Mouse (Mus musculus) heart, adult 11 months (tissue): ENCODE data around the gene Cadm4.

ENCODE experiments used
- DNase-seq: peaks from one replicate; pipeline ENCODE4 v3.0.0; 2022

The Cadm4 gene

DNA sequence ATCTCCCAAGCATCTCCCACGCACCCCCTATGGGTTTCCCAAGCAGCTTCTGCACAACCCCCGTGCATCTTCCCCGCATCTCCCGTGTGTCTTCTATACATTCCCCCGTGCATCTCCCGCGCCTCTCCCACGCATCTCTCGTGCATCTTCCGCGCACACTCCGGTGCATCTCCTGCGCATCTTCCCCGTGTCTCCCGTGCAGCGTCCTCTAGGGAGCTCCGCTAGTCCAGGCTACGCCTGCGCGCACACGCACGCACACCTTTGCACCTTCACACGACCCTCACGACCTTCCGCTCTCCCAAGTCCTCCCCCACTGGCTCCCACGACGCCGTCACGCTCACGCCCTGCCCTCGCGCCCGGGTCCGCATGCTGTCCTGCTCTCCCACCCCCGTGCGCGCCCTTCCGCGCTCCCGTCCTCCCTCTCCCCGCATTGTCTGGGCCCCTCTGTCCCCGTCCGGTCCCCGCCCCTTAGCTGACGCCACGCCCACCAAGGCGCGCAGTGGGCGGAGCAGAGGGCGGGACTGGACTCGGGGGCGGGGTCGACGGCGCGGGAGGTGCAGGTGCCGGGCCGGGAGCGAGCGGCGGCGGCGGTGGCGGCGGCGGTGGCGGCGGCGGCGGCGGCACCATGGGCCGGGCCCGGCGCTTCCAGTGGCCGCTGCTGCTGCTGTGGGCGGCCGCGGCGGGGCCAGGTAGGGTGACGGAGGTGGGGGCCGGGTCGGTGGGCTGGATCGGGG lies at the start of gene Cadm4:
TSS of gene Cadm4 (plus strand) at position 550 of the 734 bp plus-strand sequence.
- DNase-seq, result peak; percentile 99

DNA sequence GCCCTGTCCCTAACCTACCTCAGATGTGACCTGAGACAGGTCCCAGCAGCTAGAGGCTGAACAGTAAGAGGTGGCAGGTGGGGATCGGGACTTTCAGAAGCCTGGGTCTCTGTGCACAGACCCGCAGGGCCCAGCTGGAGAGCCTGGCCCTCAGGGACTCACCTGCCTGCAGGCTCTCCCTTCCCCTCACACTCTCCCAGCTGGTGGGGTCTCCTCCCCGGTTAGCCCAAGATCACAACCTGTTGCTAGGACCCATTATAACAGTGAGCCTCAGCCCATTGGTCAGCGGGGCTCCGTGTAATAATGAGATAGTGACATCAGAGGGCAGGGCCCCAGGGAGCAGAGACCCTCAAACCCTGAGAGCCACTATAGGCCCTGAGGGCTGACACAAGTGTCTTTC lies 46.5 kb upstream of the Cadm4 start:
- no peak for DNase-seq

GRCm38 (mm10) chr7:24437981-24438380 lies 43.8 kb upstream of the Cadm4 start:
- DNase-seq, result peak; percentile 91

DNA sequence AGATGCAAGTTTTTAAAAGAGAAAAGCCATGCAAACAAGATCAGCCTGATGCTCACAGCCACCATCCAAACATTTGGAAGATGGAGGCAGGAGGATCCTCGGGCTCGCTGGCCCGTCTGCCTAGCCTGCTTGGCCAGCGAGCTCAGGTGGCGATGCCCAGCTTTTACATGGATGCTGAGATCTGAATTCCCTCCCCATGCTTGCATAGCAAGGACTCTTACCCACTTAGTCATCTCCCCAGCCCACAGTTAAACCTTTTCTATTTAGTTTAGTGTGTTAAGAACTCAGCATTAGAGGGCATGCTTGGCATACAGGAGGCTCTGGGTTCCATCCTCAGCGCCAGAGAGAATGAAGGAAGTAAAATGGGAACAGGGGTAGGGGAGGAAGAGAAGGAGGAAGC lies 42.6 kb upstream of the Cadm4 start:
- DNase-seq, result no peak

- no peak for DNase-seq
Observed at GRCm38 (mm10) chr7:24439891-24440290, 41.9 kb upstream of the Cadm4 start.

GRCm38 (mm10) chr7:24441785-24442184 lies 40.0 kb upstream of the Cadm4 start:
- DNase-seq, result peak; percentile 97

DNA sequence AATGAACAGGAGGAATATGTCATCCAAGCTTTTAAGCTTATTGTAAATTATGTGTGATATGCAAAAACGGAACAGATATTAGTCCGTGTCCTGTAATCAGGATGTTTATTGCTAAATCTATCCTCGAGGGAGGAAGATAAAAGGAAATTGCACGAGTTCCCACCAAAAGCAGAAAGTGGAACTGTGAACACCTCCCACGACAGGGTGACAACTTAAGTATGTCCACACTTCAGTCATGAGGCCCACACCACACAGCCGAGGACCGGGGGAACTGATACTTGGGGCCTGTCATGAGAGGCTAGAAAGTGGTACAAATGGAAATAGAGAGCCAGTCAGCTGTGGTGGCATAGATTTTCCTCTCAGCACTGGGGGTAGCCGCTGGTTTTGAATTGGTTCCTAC lies 39.5 kb upstream of the Cadm4 start:
- DNase-seq, result no peak

GRCm38 (mm10) chr7:24445266-24445926 lies 36.4 kb upstream of the Cadm4 start:
- DNase-seq, result peak; percentile 95

- no peak for DNase-seq
Observed at GRCm38 (mm10) chr7:24446697-24447340, 35.0 kb upstream of the Cadm4 start.

DNA sequence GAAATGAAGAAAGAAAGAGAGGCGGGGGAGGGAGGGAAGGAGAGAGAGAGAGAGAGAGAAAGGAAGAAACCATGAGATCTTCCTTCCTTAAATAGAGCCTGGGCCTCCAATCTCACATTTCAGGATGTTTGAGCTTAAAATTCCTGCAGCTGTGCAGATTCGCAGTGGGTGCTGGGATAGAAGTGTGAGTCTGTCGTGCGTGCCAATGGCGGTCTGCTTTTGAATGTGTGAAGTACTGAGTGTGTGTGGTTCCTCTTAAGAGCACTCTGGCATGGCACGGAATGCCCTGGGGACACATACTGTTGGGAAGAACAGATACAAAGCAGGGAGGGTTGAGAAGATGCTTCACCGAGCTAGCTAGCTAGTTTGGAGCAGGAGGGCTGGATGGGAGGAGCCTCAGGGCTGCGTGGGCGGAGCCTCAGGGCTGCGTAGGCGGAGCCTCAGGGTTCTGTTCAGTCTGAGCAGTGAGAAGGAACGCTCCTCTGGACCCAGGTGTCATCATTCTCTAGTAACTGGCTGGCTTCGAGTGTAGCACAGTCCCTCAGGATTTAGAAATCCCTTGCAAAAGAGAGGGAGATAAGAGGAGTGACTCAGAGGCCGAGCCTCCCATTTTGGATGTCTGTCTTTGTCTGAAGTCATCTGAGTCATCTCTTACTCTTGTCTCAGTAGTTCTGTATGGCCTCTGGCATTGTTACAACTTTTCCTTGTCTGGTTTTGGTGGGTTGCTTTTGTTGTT lies 32.9 kb upstream of the Cadm4 start:
- no peak for DNase-seq

DNA sequence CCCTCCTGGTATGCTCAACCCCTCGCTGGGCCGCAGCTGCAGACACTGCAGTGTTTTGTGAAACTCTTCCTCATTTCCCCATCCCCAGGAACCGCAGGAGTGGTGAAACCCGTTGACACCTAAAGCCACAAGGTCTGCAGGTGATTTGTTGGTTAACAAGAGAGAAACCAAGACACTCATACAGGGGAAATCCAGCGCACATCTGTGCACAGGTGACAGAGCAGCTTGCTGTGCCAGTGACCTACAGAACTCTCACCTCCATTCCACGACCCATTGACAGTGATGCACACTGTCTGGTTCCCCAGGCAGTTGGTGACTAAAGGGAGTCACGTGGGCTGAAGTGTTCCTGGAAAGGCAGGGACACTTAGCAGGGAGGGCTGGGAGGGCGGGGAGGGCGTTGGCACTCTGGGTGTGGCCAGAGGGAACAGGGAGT lies 31.2 kb upstream of the Cadm4 start:
- DNase-seq, result no peak

DNA sequence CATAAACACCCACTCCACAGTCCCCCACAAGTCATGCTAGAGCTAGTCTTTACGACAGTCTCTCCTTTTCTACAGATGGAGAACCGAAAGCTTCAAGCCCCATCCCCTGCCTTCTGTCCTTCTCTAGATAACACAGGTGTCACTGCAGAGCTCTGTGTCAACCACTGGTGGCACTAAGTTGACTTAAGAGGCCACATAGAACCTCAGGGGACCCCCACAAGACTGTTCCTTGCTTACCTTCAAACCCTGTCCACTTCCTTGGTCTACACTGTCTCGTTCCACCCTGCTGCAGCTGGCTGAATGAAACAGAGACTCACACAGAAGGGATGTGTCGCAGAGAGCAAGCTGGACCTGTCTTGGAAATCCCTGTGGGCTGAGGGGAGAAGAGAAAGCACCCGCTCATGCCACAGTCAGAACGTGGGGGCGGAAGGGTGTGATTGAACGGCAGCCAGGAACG lies 29.9 kb upstream of the Cadm4 start, which contains the start of gene Irgc1:
TSS of gene Irgc1 (minus strand) at position 443 of the 457 bp plus-strand sequence.
- no peak for DNase-seq

GRCm38 (mm10) chr7:24454199-24454598 lies 27.6 kb upstream of the Cadm4 start:
- DNase-seq, result no peak

DNA sequence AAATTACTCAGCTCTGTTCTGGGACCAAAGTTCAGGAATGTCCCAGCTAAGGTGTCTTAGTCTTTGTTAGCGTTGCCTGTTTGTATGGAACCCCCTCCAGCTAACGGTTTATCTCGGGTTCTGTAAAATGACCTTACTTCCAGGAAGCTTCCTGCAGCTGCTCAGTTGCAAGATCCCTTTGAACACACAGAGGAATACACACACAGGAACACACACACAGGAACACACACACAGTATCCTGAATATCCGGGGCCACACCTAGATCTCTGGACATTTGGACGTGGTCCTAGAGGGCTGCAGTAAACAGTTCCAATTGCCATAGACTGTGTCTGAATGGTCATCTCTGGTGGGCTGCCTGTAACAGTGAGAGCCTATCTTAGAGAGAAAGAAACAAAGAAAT lies 26.1 kb upstream of the Cadm4 start:
- peak; percentile 98 for DNase-seq

DNA sequence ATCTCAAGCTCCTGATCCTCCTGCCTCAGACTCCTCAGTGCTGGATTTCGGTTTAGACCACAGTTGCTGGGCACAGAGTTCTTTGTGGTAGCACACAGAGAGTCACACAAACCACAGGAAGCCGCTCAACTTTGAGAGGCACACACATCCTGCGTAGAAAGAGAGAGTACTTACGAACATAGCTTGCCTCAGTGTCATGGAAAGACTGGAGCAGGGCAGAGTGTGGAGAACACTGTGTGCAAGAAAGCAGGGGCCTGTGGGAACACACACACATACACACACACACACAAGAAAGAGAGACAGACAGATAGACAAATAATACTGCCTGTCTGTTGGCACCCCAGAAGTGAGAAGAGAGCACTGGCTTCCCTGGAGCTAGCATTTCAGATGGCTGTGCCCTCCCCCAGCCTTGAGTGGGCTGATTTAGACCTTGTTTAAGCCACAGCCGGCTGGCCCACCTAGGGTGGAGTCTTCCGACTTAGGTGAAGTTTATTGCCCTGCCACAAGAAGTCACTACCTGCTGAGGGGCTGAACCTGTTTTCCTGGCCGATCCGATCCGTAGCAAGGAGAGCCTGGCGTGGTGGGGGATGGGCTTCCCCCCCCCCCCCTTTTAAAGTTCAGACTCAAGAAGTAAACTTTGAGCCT lies 24.0 kb upstream of the Cadm4 start:
- no peak for DNase-seq

DNA sequence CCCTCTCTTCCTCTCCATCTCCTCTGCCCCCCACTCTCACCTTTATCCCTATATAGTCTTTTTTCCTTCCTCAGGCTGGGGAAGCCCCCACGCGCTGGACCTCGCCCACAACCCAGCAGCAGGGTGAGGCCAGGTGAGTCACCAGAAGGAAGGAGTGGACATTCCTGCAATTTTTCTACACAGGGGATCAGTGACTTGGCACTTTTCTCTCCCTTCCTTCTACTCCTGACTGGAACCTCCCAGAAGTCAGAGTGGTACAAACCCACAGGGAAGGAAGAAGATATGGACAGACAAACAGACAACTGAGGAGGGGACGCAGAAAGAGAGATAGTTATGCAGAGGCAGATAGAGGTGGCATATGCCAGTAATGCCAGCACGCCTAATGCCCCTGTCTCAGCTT lies 22.4 kb upstream of the Cadm4 start:
- DNase-seq, result no peak

GRCm38 (mm10) chr7:24459843-24460242 lies 22.0 kb upstream of the Cadm4 start:
- DNase-seq, result peak; percentile 97

DNA sequence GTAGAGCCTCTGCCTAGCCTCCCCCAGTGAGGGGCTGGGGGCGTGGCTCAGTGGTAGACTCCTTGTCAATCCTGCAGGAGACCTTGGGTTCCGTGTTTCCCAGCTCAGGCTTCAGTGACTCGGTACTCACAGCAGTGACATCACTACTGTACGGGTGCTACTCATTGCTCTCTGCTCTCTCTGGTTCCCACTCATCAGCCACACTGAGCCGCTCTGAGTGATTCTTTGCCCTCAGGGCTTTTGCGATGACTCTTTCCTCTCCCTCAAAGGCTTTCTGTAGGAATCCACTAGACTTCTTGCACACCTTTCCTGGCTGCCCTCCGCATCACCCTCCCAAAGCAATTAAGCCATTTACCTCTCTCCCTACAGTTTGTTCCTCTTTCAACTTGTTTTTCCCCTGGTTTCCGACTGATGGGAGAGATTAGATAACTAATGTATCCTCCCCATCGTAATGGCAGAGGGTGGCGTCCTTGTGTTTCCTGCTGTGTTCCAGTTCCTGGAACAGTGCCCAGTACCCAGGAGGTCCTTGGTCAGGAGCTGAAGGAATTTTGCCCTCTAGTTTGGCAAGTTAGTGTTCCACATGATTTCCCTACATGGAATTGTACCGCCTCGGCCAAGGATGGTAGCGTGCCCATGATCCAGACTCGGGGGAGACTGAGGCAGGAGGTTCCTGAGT lies 20.3 kb upstream of the Cadm4 start:
- DNase-seq, result peak; percentile 96

DNA sequence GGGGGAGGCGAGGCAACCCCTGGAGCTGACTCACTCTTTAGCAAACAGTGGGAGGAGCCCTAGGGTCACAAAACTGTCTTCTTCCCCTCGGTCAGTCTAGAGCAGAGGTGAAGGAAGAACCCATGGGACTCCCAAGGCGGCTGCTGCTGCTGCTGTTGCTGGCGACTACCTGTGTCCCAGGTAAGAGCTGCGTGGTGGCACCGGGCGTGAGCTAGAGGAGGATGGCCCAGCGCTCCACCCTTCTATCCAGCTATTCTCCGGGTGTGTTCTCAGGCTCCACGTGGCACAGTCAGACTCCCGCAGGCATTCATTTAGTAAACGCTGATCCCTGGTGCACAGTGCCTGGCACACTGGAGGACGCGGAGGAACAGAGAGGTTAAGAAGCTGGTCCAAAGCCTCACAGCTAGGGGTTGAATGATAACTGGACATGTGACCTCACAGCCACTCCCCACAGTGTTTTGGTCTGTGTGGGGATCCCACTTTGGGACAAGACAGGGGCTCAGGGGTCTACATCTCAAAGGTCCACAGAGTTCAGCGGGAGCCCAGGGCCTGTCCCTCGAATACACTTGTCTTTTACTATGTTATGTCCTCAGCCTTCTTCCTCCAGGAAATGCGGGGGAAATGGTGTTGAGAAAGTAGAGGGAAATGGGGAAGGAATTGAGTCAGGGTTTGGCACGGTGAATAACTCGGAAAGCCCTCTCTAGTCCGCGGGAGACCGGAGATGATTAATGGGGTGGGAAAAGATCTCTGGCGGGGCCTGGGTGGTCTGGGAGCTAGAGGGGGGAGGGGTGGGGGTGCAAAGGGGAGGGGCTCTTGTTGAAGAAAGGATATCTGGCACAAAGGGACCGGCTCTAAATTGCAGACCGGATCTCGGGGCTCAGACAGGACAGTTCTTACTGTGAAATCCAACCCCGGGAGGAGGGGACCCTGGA lies 19.2 kb upstream of the Cadm4 start, which contains the start of gene Plaur:
TSS of gene Plaur (plus strand) at position 97 of the 932 bp plus-strand sequence.
- DNase-seq, result peak; percentile 98

DNA sequence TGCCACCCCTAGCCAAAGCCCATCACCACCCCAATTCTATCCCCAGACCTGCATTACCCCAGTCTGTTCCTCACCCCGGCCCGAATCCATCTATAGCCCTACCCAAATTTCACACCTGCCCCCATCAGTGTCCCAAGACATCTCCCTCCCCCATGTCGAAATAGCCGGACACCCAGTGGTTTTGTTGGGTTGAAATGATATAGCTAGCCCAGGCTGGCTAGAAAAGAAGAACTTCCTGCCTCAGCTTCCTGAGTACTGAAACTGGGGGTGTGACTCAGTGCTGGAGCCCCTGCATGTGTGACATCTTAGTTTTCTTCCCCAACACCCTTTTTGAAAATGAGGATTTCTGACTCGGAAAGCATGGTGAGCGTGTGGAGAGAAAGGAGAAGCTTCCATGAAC lies 15.0 kb upstream of the Cadm4 start:
- DNase-seq, result no peak

DNA sequence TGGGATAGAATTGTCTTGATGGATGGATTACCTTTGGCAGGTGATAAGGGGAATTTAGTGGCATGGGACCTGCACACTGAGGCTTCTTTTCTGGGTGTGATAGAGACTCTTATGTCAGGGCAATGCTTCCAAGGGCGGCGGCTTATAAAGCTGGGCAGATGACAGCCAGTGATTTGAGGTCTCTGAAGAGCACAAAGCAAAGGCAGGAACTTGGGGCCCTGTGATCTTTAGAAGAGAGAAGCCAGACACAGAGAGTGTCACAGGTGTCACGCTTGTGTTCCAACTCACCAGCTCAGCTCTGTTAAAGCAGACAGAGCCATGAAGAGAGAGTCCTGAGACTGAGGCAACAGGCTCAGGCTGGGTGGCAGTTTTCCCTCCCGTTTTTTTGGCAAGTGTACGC lies 13.9 kb upstream of the Cadm4 start:
- DNase-seq, result no peak
